Mouse (Mus musculus): ENCODE measurements at regions not wholly inside any gene's neighbourhood (a gene's known extent, or its start where the extent isn't known, plus 50 kb on each side); places are given as distances from the start of the nearest gene placed in this dataset.

- DNase-seq, result no peak
- Histone ChIP-seq H3K36me3 (ENCODE audit: control insufficient read depth, insufficient read depth, low read length) (no peaks in the 10 kb centered on the region), H3K4me1 (ENCODE audit: control insufficient read depth, insufficient read depth, low read length) (peaks cover 2% of the 10 kb centered on the region), H3K27me3 (ENCODE audit: control insufficient read depth, insufficient read depth, low read length) (no peaks in the 10 kb centered on the region), H3K27ac (no peak overlapping the region), H3K4me3 (no peak overlapping the region), H3K79me2 (replicated peaks; ENCODE audit: control insufficient read depth, insufficient read depth, low read length) (no peaks in the 10 kb centered on the region), H3K9ac (ENCODE audit: low read depth, low read length) (no peak overlapping the region)
- intact Hi-C loops (cut with DNase I), result no loop called here
- WGBS, result 50% methylated on average over 3 of the region's 3 CpGs
- TF ChIP-seq POLR2A (IDR thresholded peaks at IDR 0.05; ENCODE audit: insufficient read depth, low read depth, low read length) (no peak), CTCF (IDR thresholded peaks at IDR 0.05) (no peak), EP300 (IDR thresholded peaks at IDR 0.05; ENCODE audit: insufficient read depth, low read depth, low read length) (no peak)
These were observed 201.5 kb upstream of the Afdn start for GRCm38 (mm10) chr17:13558863-13559262.

GRCm38 (mm10) chr17:13561342-13561741 lies 199.0 kb upstream of the Afdn start:
- Histone ChIP-seq H3K9ac (ENCODE audit: low read depth, low read length) (no peak overlapping the region), H3K79me2 (replicated peaks; ENCODE audit: control insufficient read depth, insufficient read depth, low read length) (no peaks in the 10 kb centered on the region), H3K36me3 (ENCODE audit: control insufficient read depth, insufficient read depth, low read length) (no peaks in the 10 kb centered on the region), H3K4me1 (ENCODE audit: control insufficient read depth, insufficient read depth, low read length) (peaks cover 2% of the 10 kb centered on the region), H3K27ac (peak overlapping the region; percentile 6; the same call in 1 of the 2 replicates), H3K4me3 (no peak overlapping the region), H3K27me3 (ENCODE audit: control insufficient read depth, insufficient read depth, low read length) (no peaks in the 10 kb centered on the region)
- intact Hi-C loops (cut with DNase I), result loop anchor here (5.0 kb wide), 1 partner anchor 89 kb away; no protein-coding TSS in a partner anchor
- peak; percentile 40 to 48 for DNase-seq
- TF ChIP-seq POLR2A (IDR thresholded peaks at IDR 0.05; ENCODE audit: insufficient read depth, low read depth, low read length) (no peak), CTCF (IDR thresholded peaks at IDR 0.05) (no peak), EP300 (IDR thresholded peaks at IDR 0.05; ENCODE audit: insufficient read depth, low read depth, low read length) (0 out of 2 replicates have a peak, but pooled peaks have one; percentile 37)
- WGBS, result 39% methylated on average over 8 of the region's 8 CpGs

GRCm38 (mm10) chr17:13562974-13563373 lies 197.4 kb upstream of the Afdn start:
- H3K27ac ChIP-seq, result no peak overlapping the region
- H3K9ac ChIP-seq (ENCODE audit: low read depth, low read length), result no peak overlapping the region
- 89% methylated on average over 2 of the region's 2 CpGs for WGBS
- intact Hi-C loops (cut with DNase I), result loop anchor here (5.0 kb wide), 1 partner anchor 91 kb away; no protein-coding TSS in a partner anchor
- no peaks in the 10 kb centered on the region for H3K36me3 ChIP-seq (ENCODE audit: control insufficient read depth, insufficient read depth, low read length)
- DNase-seq, result no peak
- H3K4me1 ChIP-seq (ENCODE audit: control insufficient read depth, insufficient read depth, low read length), result peaks cover 2% of the 10 kb centered on the region
- no peak for TF ChIP-seq CTCF (IDR thresholded peaks at IDR 0.05)
- TF ChIP-seq EP300 (IDR thresholded peaks at IDR 0.05; ENCODE audit: insufficient read depth, low read depth, low read length), result no peak
- TF ChIP-seq POLR2A (IDR thresholded peaks at IDR 0.05; ENCODE audit: insufficient read depth, low read depth, low read length), result no peak
- no peak overlapping the region for H3K4me3 ChIP-seq
- H3K79me2 ChIP-seq (replicated peaks; ENCODE audit: control insufficient read depth, insufficient read depth, low read length), result no peaks in the 10 kb centered on the region
- H3K27me3 ChIP-seq (ENCODE audit: control insufficient read depth, insufficient read depth, low read length), result no peaks in the 10 kb centered on the region

- WGBS, result 89% methylated on average over 7 of the region's 7 CpGs
- H3K4me3 ChIP-seq, result no peak overlapping the region
- TF ChIP-seq CTCF (IDR thresholded peaks at IDR 0.05), result no peak
- no peak for TF ChIP-seq POLR2A (IDR thresholded peaks at IDR 0.05; ENCODE audit: insufficient read depth, low read depth, low read length)
- TF ChIP-seq EP300 (IDR thresholded peaks at IDR 0.05; ENCODE audit: insufficient read depth, low read depth, low read length), result no peak
- no peak for DNase-seq
- intact Hi-C loops (cut with DNase I), result loop anchor here (5.0 kb wide), 1 partner anchor 92 kb away; no protein-coding TSS in a partner anchor
- H3K27ac ChIP-seq, result no peak overlapping the region
- H3K79me2 ChIP-seq (replicated peaks; ENCODE audit: control insufficient read depth, insufficient read depth, low read length), result no peaks in the 10 kb centered on the region
- peaks cover 2% of the 10 kb centered on the region for H3K4me1 ChIP-seq (ENCODE audit: control insufficient read depth, insufficient read depth, low read length)
- H3K27me3 ChIP-seq (ENCODE audit: control insufficient read depth, insufficient read depth, low read length), result no peaks in the 10 kb centered on the region
- H3K9ac ChIP-seq (ENCODE audit: low read depth, low read length), result no peak overlapping the region
- H3K36me3 ChIP-seq (ENCODE audit: control insufficient read depth, insufficient read depth, low read length), result no peaks in the 10 kb centered on the region
These were observed 195.5 kb upstream of the Afdn start for GRCm38 (mm10) chr17:13564800-13565199.

DNA sequence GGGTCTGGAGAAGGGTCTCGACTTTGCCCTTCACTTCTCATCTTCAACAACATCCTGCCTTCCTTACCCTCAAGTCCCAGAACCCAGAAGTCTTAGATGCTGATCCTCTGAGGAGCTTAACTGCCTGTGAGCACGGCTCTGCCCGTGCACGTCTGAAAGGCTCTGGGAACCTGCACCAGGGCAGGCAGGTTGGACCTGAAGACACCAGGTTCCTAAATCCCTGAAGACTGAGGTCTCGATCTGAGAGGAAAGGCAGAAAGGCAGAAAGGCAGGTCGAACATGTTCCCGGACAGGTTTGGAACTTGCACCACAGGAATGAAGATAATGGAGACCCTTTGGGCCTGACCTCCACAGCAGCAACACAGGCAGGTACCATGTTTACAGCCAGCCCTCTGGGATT lies 193.7 kb upstream of the Afdn start:
- intact Hi-C loops (cut with DNase I), result no loop called here
- TF ChIP-seq POLR2A (IDR thresholded peaks at IDR 0.05; ENCODE audit: insufficient read depth, low read depth, low read length) (no peak), CTCF (IDR thresholded peaks at IDR 0.05) (no peak), EP300 (IDR thresholded peaks at IDR 0.05; ENCODE audit: insufficient read depth, low read depth, low read length) (no peak)

DNA sequence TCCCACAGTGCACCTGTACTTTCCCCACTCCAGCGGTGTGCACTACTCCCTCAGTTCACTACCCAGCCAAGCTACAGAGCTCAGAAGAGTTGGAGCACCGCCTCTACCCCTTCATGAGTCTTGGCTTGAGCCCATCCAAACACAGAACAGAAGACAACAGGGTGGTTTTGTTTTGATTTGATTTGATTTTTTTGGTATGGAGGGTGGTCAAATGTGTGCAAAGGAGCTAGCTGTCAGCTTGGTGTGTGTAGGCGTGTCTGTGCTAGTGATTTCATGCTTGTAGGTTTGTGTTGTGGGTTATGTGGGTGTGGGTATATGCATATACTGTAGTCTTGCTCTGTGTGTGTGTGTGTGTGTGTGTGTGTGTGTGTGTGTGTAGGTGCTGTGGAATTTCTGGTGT lies 193.2 kb upstream of the Afdn start:
- 83% methylated on average over 3 of the region's 3 CpGs for WGBS
- no peak for TF ChIP-seq POLR2A (IDR thresholded peaks at IDR 0.05; ENCODE audit: insufficient read depth, low read depth, low read length)
- no peak for TF ChIP-seq EP300 (IDR thresholded peaks at IDR 0.05; ENCODE audit: insufficient read depth, low read depth, low read length)
- TF ChIP-seq CTCF (IDR thresholded peaks at IDR 0.05), result no peak
- DNase-seq, result no peak
- no peak overlapping the region for H3K4me3 ChIP-seq
- H3K9ac ChIP-seq (ENCODE audit: low read depth, low read length), result no peak overlapping the region
- H3K36me3 ChIP-seq (ENCODE audit: control insufficient read depth, insufficient read depth, low read length), result no peaks in the 10 kb centered on the region
- H3K27me3 ChIP-seq (ENCODE audit: control insufficient read depth, insufficient read depth, low read length), result no peaks in the 10 kb centered on the region
- no peak overlapping the region for H3K27ac ChIP-seq
- no peaks in the 10 kb centered on the region for H3K79me2 ChIP-seq (replicated peaks; ENCODE audit: control insufficient read depth, insufficient read depth, low read length)
- intact Hi-C loops (cut with DNase I), result no loop called here
- H3K4me1 ChIP-seq (ENCODE audit: control insufficient read depth, insufficient read depth, low read length), result peaks cover 2% of the 10 kb centered on the region

More for the DNA sequence above, 193.7 kb upstream of the Afdn start:
- Histone ChIP-seq H3K79me2 (replicated peaks; ENCODE audit: control insufficient read depth, insufficient read depth, low read length) (no peaks in the 10 kb centered on the region), H3K27me3 (ENCODE audit: control insufficient read depth, insufficient read depth, low read length) (no peaks in the 10 kb centered on the region), H3K27ac (no peak overlapping the region), H3K36me3 (ENCODE audit: control insufficient read depth, insufficient read depth, low read length) (no peaks in the 10 kb centered on the region), H3K9ac (ENCODE audit: low read depth, low read length) (no peak overlapping the region), H3K4me1 (ENCODE audit: control insufficient read depth, insufficient read depth, low read length) (no peaks in the 10 kb centered on the region), H3K4me3 (no peak overlapping the region)
- 77% methylated on average over 7 of the region's 7 CpGs for WGBS
- no peak for DNase-seq

Data from heart, adult 2 months (tissue).